Mouse (Mus musculus): ENCODE measurements around the gene Nras. TPM values are rescaled to one million over a fixed set of nuclear protein-coding genes. Genes with fewer than 3 reads are reported as not detected.

Nras gene
- polyA plus RNA-seq (2017; shearing (Covaris generic)) = 73.3 TPM

DNA sequence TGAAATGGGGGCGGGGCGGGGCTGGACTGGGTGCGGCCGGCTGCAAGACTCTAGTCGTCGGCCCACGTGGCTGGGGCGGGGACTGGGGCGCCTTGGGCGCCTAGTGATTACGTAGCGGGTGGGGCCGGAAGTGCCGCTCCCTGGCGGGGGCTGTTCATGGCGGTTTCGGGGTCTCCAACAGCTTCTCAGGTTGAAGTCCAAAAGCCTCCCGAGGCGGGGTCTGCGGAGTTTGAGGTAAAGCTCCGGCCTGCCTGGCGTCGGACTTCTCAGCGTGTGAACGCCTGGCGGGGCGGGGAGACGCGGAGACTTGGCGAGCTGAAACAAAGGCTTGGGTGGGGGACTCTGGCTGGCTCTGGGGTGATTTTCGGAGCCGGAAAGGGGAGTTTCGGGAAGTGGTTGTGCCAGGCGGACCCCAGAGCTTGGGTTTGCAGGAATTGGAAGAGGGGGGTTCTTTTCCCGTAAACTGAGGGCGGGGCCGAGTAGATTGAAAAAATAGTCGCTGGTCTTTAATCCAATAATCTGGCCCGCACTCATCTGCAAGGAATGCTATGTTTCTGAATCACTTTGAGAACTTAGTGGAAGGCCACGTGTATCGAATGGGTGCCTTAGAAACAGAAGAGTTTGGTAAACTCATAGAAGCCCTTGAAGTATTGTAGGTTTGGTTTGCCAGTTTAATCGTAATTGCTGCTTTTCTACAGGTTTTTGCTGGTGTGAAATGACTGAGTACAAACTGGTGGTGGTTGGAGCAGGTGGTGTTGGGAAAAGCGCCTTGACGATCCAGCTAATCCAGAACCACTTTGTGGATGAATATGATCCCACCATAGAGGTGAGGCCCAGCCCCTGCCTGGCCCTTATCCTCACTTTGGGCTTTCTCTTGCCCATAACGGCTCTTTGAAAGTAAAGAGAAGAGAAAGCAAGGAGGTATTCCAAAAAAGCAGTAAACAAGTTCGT, at the start of gene Nras:
TSS of gene Nras (plus strand) at position 79 of the 951 bp plus-strand sequence.

DNA sequence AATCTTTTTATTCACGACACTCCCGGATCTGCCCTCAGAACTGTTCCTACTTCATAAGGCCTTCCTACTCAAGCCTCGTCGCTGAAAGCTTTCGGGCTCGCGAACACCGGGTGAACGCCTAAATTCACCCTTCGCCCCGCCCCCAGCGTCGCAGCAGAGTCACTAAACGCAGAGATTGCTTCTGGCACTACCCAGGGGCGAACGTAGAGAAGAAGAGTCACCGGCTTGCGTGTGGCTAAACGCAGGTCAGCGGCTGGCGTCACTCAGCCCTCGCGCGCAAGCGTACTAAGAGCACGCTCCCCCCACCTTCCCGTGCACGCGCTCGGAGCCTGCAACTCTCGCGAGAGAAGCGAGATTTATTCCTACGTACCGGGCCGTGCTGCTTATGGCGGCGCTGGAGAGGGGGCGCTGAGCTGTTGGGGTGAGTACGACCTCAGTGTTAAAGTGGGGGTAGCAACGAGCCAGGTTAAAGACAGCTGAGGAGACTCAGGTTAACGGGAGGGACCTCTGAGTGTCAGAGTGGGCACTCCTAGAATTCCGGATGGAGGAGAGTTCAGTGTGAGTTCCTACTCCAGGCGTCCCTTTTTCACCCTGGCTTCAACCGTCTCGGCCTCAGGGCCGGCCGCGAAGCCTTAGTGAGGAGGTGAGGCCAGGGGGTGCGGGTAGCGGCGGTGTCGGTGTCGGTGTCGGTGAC, 37.7 kb upstream of the Nras start, which contains the start of gene Csde1:
TSS of gene Csde1 (plus strand) at position 178 of the 694 bp plus-strand sequence.

DNA sequence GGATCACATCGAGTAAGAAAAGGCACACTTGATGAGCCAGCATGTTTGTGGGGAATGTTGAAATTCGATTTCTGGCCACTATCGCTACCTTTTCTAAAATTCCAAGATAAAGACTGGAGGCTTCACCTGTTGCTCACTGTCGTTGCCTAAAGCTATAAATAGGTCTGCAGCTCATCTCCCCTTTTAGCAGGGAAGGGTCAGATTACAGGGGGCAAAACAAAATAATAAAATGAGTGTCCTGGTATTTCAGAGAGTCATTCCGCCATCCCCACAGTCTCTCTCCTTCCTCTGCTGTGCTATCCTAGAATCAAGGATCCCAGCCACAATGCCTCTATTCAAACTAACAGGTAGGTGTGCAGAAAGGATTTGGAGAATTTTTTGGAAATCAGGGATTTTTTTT, 15.7 kb downstream of the Nras start, which contains the start of gene Ampd1:
TSS of gene Ampd1 (plus strand) at position 244 of the 400 bp plus-strand sequence.

DNA sequence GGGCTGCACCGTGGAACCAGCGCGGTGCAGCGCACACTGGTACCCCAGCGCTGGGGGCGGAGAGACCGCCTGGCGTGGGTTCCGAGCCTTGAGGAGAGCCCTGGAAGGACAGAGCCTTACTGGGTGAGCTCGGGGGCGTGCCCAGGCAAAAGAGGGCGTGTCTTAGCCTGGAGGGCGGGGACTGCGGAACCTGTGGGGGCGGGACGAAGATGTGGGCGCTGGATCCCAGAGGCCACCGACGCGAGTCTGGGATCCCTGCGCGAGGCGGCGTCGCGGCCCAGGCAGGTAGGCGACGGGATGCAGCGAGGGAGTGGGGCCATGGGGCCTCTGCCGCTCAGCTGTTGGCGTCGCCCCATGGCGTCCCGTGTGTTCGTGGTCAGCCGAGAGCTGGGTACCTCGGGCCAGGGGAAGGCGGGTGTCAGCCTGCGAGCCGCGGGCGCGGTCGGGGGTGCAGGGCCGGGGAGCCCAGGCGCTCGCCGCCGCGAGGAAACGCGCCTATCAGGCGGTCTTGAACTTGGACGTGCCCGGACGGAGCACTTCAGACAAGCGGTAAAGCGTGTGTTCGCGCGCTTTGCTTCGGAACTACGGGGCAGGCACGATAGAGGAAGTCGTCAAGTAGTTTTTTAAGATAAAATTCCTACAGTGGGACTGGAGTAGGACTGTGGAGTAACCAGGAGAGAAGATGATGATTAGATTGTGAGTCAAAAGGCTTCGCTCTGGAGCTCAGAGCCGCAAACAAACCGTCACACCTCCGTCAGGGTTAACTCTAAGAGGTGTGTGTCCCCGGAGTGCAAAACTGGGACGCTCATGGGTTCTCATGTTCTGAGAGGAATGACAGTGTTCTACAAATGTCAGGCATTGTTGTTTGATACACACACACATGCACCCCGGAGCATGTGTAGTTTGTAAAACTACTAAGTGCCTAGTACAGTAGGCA, 44.6 kb downstream of the Nras start, which contains the start of gene Dennd2c:
TSS of gene Dennd2c (plus strand) at position 151 of the 937 bp plus-strand sequence.

Other genes with a start within 250 kb of the Nras start
- gene Sycp1, start 122.2 kb upstream of the Nras start, polyA plus RNA-seq (2017; shearing (Covaris generic)) = not detected
- not detected for gene Nr1h5, start 94.2 kb upstream of the Nras start, polyA plus RNA-seq (2017; shearing (Covaris generic))
- 25.2 TPM for gene Sike1, start 62.6 kb upstream of the Nras start, polyA plus RNA-seq (2017; shearing (Covaris generic))
- 397 TPM for gene Csde1, start 37.9 kb upstream of the Nras start, polyA plus RNA-seq (2017; shearing (Covaris generic))
- 12.6 TPM for gene Ampd1, start 15.7 kb downstream of the Nras start, polyA plus RNA-seq (2017; shearing (Covaris generic))
- gene Dennd2c, start 44.3 kb downstream of the Nras start, polyA plus RNA-seq (2017; shearing (Covaris generic)) = 2.0 TPM
- gene Bcas2, start 113.4 kb downstream of the Nras start, polyA plus RNA-seq (2017; shearing (Covaris generic)) = 165 TPM
- 26.4 TPM for gene Trim33, start 221.0 kb downstream of the Nras start, polyA plus RNA-seq (2017; shearing (Covaris generic))

All from CD4-positive, CD25-positive, alpha-beta regulatory T cell, adult 9 weeks (primary cell).